Mouse (Mus musculus) kidney, embryonic 16.5 days (tissue): ENCODE results near the gene Tsr1. TPM values are rescaled to one million over a fixed set of nuclear protein-coding genes. Genes with fewer than 3 reads are reported as not detected.

Experiments used
- ATAC-seq: fragments of 200-750 bp; cut with Nextera tagmentation; 2 replicates; pipeline ENCODE4 v1.8.0; 2017; ENCODE audit warnings: moderate TSS enrichment; ENCODE audit not compliant: low FRiP score, low TSS enrichment
- H3K27ac ChIP-seq: fragments of 300-500 bp; sonication (generic); 2 replicates; pipeline ENCODE4 v1.5.1; 2014; ENCODE audit warnings: low read length
- H3K27me3 ChIP-seq: fragments of 300-500 bp; sonication (generic); 2 replicates; pipeline ENCODE4 v1.6.1; 2014; ENCODE audit warnings: low read length, control low read depth, mixed read lengths; ENCODE audit not compliant: insufficient read depth
- H3K36me3 ChIP-seq: fragments of 300-500 bp; sonication (generic); 2 replicates; pipeline ENCODE4 v1.6.1; 2014; ENCODE audit warnings: low read length, control low read depth, mixed read lengths; ENCODE audit not compliant: insufficient read depth
- H3K4me1 ChIP-seq: fragments of 300-500 bp; sonication (generic); 2 replicates; pipeline ENCODE4 v1.6.1; 2014; ENCODE audit warnings: low read length, control low read depth, mixed read lengths; ENCODE audit not compliant: insufficient read depth
- H3K4me2 ChIP-seq: fragments of 300-500 bp; sonication (generic); replicated peaks from 2 replicates; pipeline ENCODE4 v1.6.1; 2014; ENCODE audit warnings: low read depth, low read length
- H3K4me3 ChIP-seq: fragments of 300-500 bp; sonication (generic); 2 replicates; pipeline ENCODE4 v1.5.1; 2014; ENCODE audit warnings: mild to moderate bottlenecking, low read length
- H3K9ac ChIP-seq: fragments of 300-500 bp; sonication (generic); replicated peaks from 2 replicates; pipeline ENCODE4 v1.6.1; 2014; ENCODE audit warnings: low read length
- H3K9me3 ChIP-seq: fragments of 300-500 bp; sonication (generic); 2 replicates; pipeline ENCODE4 v1.6.1; 2016; ENCODE audit warnings: low read length, control low read depth
- WGBS: fragments of 180-500 bp; shearing (Covaris S2); extraction: QIAGEN DNeasy Blood & Tissue Kit; methylation state at CpG from one replicate; pipeline ENCODE4 v1.1.7; 2014; 5-methylcytosine and 5-hydroxymethylcytosine counted together
- polyA plus RNA-seq: library from polyadenylated mRNA; unstranded; fragments of >200 nt; fragmentation: Nextera tagmentation; extraction: Ambion mirVana; gene quantifications from 2 replicates; pipeline ENCODE4 v1.2.1, GENCODE M21; 2015

Tsr1 gene
- polyA plus RNA-seq: 50.1 and 50.8 TPM in 2 replicates

- WGBS: under 1% methylated on average over 54 of the region's 54 CpGs
Observed at GRCm38 (mm10) chr11:74897678-74898516, at the start of gene Tsr1. Gene Tsr1 (plus strand): TSS chr11:74898071.

DNA sequence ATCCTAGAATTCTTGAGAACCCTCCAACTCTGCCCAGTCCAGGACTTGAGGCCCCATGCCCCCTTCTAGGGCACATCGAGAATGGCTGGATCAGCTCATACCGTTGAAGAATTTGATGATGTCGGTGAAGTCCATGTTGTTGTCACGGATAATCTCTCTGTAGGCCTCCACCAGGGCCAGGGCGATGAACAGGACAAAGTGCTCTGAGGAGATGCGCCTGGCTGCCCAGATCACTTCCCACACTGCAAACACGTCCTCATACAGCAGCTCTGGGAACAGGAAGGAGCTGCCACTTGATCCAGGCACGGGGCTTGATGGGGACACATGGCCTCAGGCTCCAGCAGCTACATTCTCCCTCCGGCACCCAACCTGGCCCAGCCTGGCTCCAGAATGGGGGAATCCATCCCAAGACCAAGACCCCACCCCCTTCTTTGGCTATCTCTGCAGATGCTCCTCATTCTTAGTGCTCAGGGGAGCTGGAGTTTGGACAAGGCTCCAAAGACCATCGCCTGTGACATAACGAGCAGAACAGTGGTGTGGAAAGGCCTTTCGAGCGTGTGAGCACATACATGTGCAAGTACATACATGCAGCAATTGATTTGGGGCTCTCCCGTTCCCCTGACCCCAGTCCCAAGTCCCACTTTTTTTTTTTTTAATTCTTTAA, 46.7 kb upstream of the Tsr1 start:
- H3K9ac ChIP-seq: 0 out of 2 replicates have a peak overlapping the region, but pooled peaks have one; percentile 22
- ATAC-seq: peak; percentile 55
- 0 out of 2 replicates have a peak, but pooled peaks cover 11% of the 10 kb centered on the region for H3K36me3 ChIP-seq
- H3K4me2 ChIP-seq: no peak overlapping the region
- peak overlapping the region; percentile 69 for H3K27ac ChIP-seq
- peaks cover 33% of the 10 kb centered on the region for H3K4me1 ChIP-seq
- H3K4me3 ChIP-seq: no peak overlapping the region
- no peaks in the 10 kb centered on the region for H3K27me3 ChIP-seq
- WGBS: 65% methylated on average over 14 of the region's 14 CpGs
- H3K9me3 ChIP-seq: no peaks in the 10 kb centered on the region

More at GRCm38 (mm10) chr11:74897678-74898516, at the start of gene Tsr1:
- Histone ChIP-seq H3K9me3 (no peaks in the 10 kb centered on the region), H3K27me3 (no peaks in the 10 kb centered on the region), H3K4me1 (peaks cover 27% of the 10 kb centered on the region), H3K4me3 (peak within 1 kb of the TSS; percentile 67), H3K9ac (peak within 1 kb of the TSS; percentile 88), H3K27ac (peak within 1 kb of the TSS; percentile 90), H3K4me2 (peak within 1 kb of the TSS; percentile 95), H3K36me3 (peaks cover 33% of the 10 kb centered on the region)
- ATAC-seq: peak; percentile 89

DNA sequence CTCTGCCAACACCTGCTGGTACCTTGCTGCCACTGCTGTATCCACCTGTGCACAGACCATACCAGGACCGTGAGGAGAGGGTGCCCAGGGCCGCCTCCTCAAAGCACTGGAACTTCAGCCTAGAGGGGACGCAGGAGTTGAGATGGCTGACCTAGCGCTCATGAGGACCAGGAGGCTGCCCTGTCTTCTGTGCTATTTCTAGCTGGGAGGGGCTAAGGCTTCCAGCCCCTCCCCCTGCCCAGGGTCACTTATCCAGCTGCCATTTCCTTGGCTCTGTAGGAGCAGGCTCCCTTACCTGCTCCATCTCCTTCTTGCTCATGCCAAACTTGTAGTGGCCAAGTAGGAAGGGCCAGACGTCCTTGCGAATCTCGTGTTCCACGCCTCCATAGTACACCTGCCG, 40.1 kb upstream of the Tsr1 start:
- H3K4me3 ChIP-seq: no peak overlapping the region
- no peak overlapping the region for H3K9ac ChIP-seq
- H3K36me3 ChIP-seq: 0 out of 2 replicates have a peak, but pooled peaks cover 11% of the 10 kb centered on the region
- no peak overlapping the region for H3K27ac ChIP-seq
- no peak for ATAC-seq
- 0 out of 2 replicates have a peak, but pooled peaks cover 2% of the 10 kb centered on the region for H3K4me1 ChIP-seq
- no peaks in the 10 kb centered on the region for H3K27me3 ChIP-seq
- no peak overlapping the region for H3K4me2 ChIP-seq
- WGBS: 74% methylated on average over 9 of the region's 9 CpGs
- H3K9me3 ChIP-seq: no peaks in the 10 kb centered on the region

DNA sequence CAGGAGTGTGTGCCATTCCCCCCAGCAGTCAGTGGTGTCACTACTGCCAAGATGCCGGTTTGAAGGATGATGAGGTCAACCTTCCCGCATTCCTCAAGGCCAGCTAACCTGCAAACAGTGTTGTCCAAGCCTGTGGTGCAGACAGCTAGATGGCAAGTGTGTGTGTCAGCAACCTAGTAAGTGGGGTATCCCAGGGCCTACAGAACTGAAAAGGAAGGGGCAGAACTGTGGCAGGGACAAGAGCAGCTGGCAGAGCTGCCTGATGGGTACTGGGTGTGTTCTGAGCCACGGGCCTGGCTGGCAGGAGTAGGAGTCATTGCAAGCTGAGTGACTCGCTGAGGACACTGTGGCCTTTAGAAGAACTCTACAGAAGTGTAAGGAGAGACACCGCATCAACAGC, 35.7 kb upstream of the Tsr1 start:
- Histone ChIP-seq H3K9ac (no peak overlapping the region), H3K27ac (no peak overlapping the region), H3K4me2 (no peak overlapping the region), H3K27me3 (no peaks in the 10 kb centered on the region), H3K36me3 (no peaks in the 10 kb centered on the region), H3K4me1 (no peaks in the 10 kb centered on the region), H3K4me3 (no peak overlapping the region), H3K9me3 (no peaks in the 10 kb centered on the region)
- no peak for ATAC-seq
- 66% methylated on average over 5 of the region's 5 CpGs for WGBS

- ATAC-seq: no peak
- Histone ChIP-seq H3K27me3 (no peaks in the 10 kb centered on the region), H3K9me3 (no peaks in the 10 kb centered on the region), H3K36me3 (0 out of 2 replicates have a peak, but pooled peaks cover 2% of the 10 kb centered on the region), H3K4me2 (no peak overlapping the region), H3K4me3 (no peak overlapping the region), H3K4me1 (no peaks in the 10 kb centered on the region), H3K9ac (no peak overlapping the region), H3K27ac (no peak overlapping the region)
- 18% methylated on average over 11 of the region's 11 CpGs for WGBS
Observed at GRCm38 (mm10) chr11:74863471-74863870, 34.4 kb upstream of the Tsr1 start.

- H3K4me1 ChIP-seq: no peaks in the 10 kb centered on the region
- no peak overlapping the region for H3K27ac ChIP-seq
- no peak overlapping the region for H3K9ac ChIP-seq
- ATAC-seq: no peak
- no peak overlapping the region for H3K4me2 ChIP-seq
- no peaks in the 10 kb centered on the region for H3K27me3 ChIP-seq
- whole genome bisulfite sequencing: 77% methylated on average over 9 of the region's 9 CpGs
- no peaks in the 10 kb centered on the region for H3K9me3 ChIP-seq
- no peak overlapping the region for H3K4me3 ChIP-seq
- 0 out of 2 replicates have a peak, but pooled peaks cover 2% of the 10 kb centered on the region for H3K36me3 ChIP-seq
Observed at GRCm38 (mm10) chr11:74864421-74864820, 33.5 kb upstream of the Tsr1 start.

DNA sequence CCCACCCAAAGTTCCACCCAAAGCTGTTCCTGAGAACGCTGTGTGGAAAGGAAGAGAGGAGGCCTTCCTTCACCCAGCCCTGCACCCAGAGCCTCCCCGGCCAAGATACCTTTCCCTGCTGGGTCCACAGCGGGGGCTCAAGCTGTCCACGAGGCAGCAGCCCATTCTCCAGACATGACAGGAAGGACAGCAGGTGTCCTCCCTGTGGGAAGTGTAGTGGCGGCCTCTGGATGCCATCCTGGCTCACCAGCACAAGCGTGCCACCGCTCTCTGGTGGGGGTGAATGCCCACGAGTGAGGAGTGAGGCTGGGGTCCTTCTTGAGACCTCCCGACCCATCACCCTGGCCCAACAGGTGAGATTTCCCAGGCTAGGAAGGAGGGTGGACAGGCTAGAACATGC, 32.6 kb upstream of the Tsr1 start:
- WGBS: 83% methylated on average over 9 of the region's 9 CpGs
- ATAC-seq: no peak

DNA sequence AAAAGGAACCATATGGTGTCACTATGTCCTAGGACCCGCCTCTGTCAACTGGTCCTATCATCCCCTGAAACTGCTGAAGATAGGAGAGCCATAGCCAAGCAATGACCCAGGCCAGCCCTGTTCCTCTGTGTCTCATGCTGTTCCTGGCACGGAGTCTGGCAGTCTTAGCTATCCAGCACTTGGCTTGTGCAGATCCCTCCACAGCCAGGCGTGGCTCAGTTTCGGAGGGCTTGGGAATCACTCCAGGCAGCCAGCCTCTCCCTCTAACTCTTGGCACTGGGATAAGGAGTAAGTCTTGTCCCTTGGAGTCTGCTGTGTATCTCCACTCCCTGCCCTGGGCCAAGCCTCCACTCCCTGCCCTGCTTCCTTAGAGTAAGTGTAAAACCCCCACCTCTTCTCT, 31.2 kb upstream of the Tsr1 start:
- H3K27me3 ChIP-seq: no peaks in the 10 kb centered on the region
- peaks cover 7% of the 10 kb centered on the region for H3K4me1 ChIP-seq
- WGBS: 73% methylated on average over 4 of the region's 4 CpGs
- H3K4me2 ChIP-seq: no peak overlapping the region
- no peak overlapping the region for H3K4me3 ChIP-seq
- 0 out of 2 replicates have a peak, but pooled peaks cover 2% of the 10 kb centered on the region for H3K36me3 ChIP-seq
- no peak for ATAC-seq
- H3K9ac ChIP-seq: no peak overlapping the region
- no peak overlapping the region for H3K27ac ChIP-seq
- H3K9me3 ChIP-seq: no peaks in the 10 kb centered on the region

More for the DNA sequence above, 32.6 kb upstream of the Tsr1 start:
- H3K27me3 ChIP-seq: no peaks in the 10 kb centered on the region
- no peak overlapping the region for H3K27ac ChIP-seq
- no peak overlapping the region for H3K4me2 ChIP-seq
- 0 out of 2 replicates have a peak, but pooled peaks cover 2% of the 10 kb centered on the region for H3K36me3 ChIP-seq
- H3K9me3 ChIP-seq: no peaks in the 10 kb centered on the region
- no peaks in the 10 kb centered on the region for H3K4me1 ChIP-seq
- H3K9ac ChIP-seq: no peak overlapping the region
- H3K4me3 ChIP-seq: no peak overlapping the region

GRCm38 (mm10) chr11:74867181-74867580, 30.7 kb upstream of the Tsr1 start:
- no peak for ATAC-seq
- Histone ChIP-seq H3K36me3 (0 out of 2 replicates have a peak, but pooled peaks cover 2% of the 10 kb centered on the region), H3K9ac (no peak overlapping the region), H3K4me2 (no peak overlapping the region), H3K4me3 (no peak overlapping the region), H3K27me3 (no peaks in the 10 kb centered on the region), H3K9me3 (no peaks in the 10 kb centered on the region), H3K4me1 (peaks cover 7% of the 10 kb centered on the region), H3K27ac (no peak overlapping the region)
- WGBS: 94% methylated on average over 2 of the region's 2 CpGs
